Mouse (Mus musculus): ENCODE measurements around the gene Myo10.

The Myo10 gene

GRCm38 (mm10) chr15:25796353-25796752 is 174.0 kb downstream of the Myo10 start:
- no peak for DNase-seq (ENCODE audit: low spot score in 2 of 2)

- DNase-seq (ENCODE audit: low spot score in 2 of 2) = no peak
These were observed 174.9 kb downstream of the Myo10 start for GRCm38 (mm10) chr15:25797179-25797578.

GRCm38 (mm10) chr15:25797888-25798287 is 175.6 kb downstream of the Myo10 start:
- DNase-seq (ENCODE audit: low spot score in 2 of 2) = no peak

GRCm38 (mm10) chr15:25801726-25802125 is 179.4 kb downstream of the Myo10 start:
- no peak for DNase-seq (ENCODE audit: low spot score in 2 of 2)

- no peak for DNase-seq (ENCODE audit: low spot score in 2 of 2)
These were observed 179.9 kb downstream of the Myo10 start for GRCm38 (mm10) chr15:25802194-25802593.

GRCm38 (mm10) chr15:25803111-25803510 is 180.8 kb downstream of the Myo10 start:
- no peak for DNase-seq (ENCODE audit: low spot score in 2 of 2)

- peak in 1 of 2 experiments; percentile 69 for DNase-seq (ENCODE audit: low spot score in 2 of 2)
These were observed 183.2 kb downstream of the Myo10 start for GRCm38 (mm10) chr15:25805336-25806110.

GRCm38 (mm10) chr15:25806363-25806762 is 184.0 kb downstream of the Myo10 start:
- DNase-seq (ENCODE audit: low spot score in 2 of 2) = no peak

- DNase-seq (ENCODE audit: low spot score in 2 of 2) = no peak
These were observed 184.6 kb downstream of the Myo10 start for GRCm38 (mm10) chr15:25806878-25807277.

- DNase-seq (ENCODE audit: low spot score in 2 of 2) = no peak
These were observed 186.5 kb downstream of the Myo10 start for GRCm38 (mm10) chr15:25808677-25809460.

GRCm38 (mm10) chr15:25809669-25810068 is 187.3 kb downstream of the Myo10 start:
- DNase-seq (ENCODE audit: low spot score in 2 of 2) = no peak

GRCm38 (mm10) chr15:25811834-25812250 is 189.5 kb downstream of the Myo10 start:
- DNase-seq (ENCODE audit: low spot score in 2 of 2) = no peak

- no peak for DNase-seq (ENCODE audit: low spot score in 2 of 2)
These were observed 190.2 kb downstream of the Myo10 start for GRCm38 (mm10) chr15:25812479-25812878.

GRCm38 (mm10) chr15:25814535-25814934 is 192.2 kb downstream of the Myo10 start:
- no peak for DNase-seq (ENCODE audit: low spot score in 2 of 2)

- DNase-seq (ENCODE audit: low spot score in 2 of 2) = no peak
These were observed 194.9 kb downstream of the Myo10 start for GRCm38 (mm10) chr15:25817191-25817590.

GRCm38 (mm10) chr15:25821981-25822380 is 199.7 kb downstream of the Myo10 start:
- DNase-seq (ENCODE audit: low spot score in 2 of 2) = no peak

GRCm38 (mm10) chr15:25822656-25823055 is 200.3 kb downstream of the Myo10 start:
- DNase-seq (ENCODE audit: low spot score in 2 of 2) = no peak

GRCm38 (mm10) chr15:25826531-25826961 is 204.2 kb downstream of the Myo10 start:
- no peak for DNase-seq (ENCODE audit: low spot score in 2 of 2)

GRCm38 (mm10) chr15:25828464-25828863 is 206.1 kb downstream of the Myo10 start:
- no peak for DNase-seq (ENCODE audit: low spot score in 2 of 2)

- DNase-seq (ENCODE audit: low spot score in 2 of 2) = no peak
These were observed 208.1 kb downstream of the Myo10 start for GRCm38 (mm10) chr15:25830426-25830825.

- no peak for DNase-seq (ENCODE audit: low spot score in 2 of 2)
These were observed 212.0 kb downstream of the Myo10 start for GRCm38 (mm10) chr15:25834282-25834681.

GRCm38 (mm10) chr15:25834920-25835674 is 212.8 kb downstream of the Myo10 start:
- DNase-seq (ENCODE audit: low spot score in 2 of 2) = no peak
